Mouse (Mus musculus) adipocyte (in vitro differentiated cells): Measurements from ENCODE around the gene Itga2.
A peak's percentile ranks its signal among the peaks of the same experiment; 100 is the strongest.

Experiments used
- DNase-seq: peaks from one replicate; pipeline ENCODE4 v3.0.0-alpha.2; 2016; ENCODE audit warnings: low spot score

Itga2 gene

DNA sequence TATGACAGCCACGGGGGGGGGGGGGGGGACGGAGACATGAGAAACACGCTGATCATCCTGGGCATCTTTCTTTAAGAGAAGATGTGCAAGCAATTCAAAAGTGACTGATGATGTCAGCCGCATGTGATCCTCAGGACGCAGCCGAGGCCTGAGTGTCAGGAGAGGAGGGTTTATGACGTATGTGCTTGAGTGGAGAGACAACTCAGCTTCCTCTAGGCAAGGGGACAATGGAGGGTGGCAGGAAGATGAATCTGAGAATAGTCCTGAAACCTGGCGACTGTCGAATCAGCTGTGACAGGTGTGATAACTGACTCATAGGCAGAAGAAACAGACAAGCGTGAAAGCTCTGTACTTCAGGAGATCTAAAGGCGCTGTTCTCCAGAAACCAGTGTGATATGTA lies 53.2 kb downstream of the Itga2 start:
- no peak for DNase-seq

DNA sequence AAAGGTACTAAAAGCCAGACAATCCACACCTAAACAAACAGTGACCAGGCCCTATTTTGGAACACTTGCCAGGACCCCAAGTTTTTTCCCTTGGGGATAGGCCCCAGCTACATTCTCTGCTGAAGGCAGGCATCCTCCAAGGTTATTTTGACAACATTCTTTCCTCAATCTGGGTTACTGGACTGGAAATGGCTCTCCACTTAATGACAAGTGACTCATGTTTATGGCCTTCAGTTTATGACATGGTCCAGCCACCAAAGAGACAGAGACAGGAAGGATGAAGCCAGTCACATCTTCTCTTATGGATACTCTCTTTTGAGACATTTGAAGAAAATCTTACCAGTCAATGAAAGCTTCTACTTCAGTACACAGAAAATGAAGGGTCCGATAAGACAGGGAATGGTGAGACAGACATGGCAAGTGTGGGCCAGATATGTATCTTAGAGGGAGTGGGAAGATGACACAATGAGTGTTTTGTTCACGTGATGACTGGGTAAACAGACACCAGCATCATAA lies 55.8 kb downstream of the Itga2 start:
- DNase-seq = no peak

GRCm38 (mm10) chr13:114874738-114875137 lies 57.2 kb downstream of the Itga2 start:
- DNase-seq = no peak

DNA sequence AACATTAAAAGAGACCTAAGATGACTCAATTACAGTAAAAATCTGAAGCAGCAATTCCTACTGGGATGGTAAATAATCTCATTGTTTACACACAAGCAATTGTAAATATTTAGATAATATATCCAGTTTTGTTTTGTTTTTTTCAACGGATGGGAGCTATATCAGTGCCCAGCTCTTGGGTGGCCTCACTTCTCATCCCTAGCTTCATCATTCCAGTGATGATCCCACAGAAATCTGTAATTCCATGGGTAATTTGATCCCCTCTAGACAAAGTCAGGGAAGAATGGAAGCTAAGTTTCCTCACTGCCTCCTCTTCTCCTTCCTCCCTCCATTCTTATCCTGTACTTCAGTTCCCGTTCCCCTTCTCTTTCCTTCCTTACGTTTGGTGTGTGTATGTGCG lies 74.4 kb downstream of the Itga2 start:
- DNase-seq = no peak

GRCm38 (mm10) chr13:114856269-114856627 lies 75.7 kb downstream of the Itga2 start:
- no peak for DNase-seq

GRCm38 (mm10) chr13:114855573-114856268 lies 76.2 kb downstream of the Itga2 start:
- no peak for DNase-seq

GRCm38 (mm10) chr13:114854428-114854827 lies 77.5 kb downstream of the Itga2 start:
- no peak for DNase-seq

- no peak for DNase-seq
Measured at GRCm38 (mm10) chr13:114854023-114854422, 77.9 kb downstream of the Itga2 start.

DNA sequence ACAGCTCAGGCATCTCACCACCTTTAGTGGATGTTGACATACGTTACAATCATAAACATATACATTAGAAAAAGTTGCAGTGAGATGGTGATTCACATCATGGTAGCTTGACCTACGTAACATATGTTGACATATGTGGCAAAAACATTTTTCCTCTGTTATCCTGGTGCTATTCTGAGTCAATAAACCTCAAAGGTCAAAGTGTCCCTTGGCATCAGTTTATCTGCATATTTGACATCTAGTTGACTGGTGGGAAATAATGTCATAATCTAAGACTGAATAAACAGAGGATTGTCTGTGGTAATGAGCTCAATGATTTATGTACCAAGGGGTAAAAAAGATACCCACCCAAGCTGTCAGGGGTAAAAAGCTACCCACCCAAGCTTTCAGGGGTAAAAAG lies 78.7 kb downstream of the Itga2 start:
- no peak for DNase-seq

DNA sequence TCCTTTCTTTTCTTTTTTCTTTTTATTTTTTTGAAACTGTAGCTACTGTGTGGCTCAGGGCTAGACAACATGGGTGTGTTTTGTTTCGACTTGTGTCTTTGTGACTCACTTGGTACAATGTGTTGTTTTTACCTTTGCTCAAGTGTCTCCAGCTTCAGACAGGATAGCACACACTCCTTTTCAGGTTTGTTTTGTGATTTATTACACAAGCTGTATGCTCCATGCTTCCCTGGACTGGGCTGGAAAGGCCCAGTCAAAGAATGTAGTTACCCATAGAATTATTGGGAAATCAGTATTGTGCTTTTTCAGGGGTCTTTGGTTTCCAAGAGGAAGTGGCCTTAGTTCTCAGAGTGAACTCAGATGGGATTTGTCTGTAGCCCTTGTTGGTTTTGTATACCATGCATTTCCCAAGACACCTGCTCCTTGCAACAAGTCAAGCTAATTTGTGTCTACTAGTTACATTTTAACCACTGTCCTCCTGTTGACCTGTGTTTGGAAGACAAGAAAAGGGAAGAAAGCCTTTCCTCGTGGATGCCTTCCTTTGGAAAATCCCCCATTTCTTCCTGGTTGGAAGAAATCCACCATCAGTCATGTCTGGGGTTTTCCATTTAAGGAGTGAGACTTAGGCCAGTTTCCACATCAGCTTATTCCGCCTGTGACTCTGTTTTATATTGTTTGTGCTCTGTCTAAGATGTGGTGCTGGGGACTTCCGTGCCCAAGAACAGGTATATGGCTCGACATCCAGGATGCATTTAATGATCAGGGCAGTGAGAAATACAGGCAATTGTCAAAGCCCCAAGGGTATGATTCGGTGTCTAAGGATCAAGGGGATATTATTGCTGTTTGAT lies 79.4 kb downstream of the Itga2 start:
- no peak for DNase-seq

GRCm38 (mm10) chr13:114848945-114849344 lies 83.0 kb downstream of the Itga2 start:
- no peak for DNase-seq

DNA sequence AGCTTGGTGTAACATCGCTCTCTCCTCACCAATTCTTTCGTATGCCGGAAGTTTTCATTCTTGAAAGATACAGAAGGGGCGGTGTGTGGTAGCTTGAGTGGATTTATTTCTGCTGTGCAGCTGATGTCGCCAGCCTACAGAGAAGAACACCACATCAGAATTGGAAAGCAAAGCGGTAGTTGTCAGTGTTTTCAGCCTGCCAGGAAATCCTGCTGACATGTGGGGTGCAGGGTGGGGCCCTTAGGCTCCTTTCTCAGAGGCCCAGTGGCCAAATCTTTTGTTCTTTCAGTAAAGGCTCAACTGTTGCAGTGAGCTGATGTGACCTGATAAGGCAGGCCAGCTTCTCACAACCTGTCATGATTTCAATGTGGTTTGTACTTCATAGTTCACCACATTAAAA lies 86.1 kb downstream of the Itga2 start:
- no peak for DNase-seq

- DNase-seq = no peak
Measured at GRCm38 (mm10) chr13:114843318-114843717, 88.6 kb downstream of the Itga2 start.

DNA sequence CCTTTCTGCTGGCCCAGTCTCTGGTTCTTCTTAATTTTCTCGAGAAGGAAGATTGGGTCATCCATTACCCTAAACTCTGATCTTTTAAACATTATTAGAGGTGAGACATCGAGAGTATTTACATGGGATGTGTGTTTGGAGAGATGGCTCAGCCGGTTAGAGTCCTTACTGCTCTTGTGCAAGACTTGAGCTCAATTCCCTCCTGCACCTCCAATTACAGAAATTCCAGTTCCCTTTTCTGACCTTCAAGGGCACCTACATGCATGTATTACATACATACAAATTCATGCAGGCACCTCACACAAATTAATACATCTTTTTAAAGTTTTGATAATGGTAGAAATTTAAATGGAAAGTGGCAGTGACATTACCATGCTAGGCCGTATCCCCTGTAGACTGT lies 91.4 kb downstream of the Itga2 start:
- no peak for DNase-seq

- no peak for DNase-seq
Measured at GRCm38 (mm10) chr13:114839098-114839497, 92.8 kb downstream of the Itga2 start.

DNA sequence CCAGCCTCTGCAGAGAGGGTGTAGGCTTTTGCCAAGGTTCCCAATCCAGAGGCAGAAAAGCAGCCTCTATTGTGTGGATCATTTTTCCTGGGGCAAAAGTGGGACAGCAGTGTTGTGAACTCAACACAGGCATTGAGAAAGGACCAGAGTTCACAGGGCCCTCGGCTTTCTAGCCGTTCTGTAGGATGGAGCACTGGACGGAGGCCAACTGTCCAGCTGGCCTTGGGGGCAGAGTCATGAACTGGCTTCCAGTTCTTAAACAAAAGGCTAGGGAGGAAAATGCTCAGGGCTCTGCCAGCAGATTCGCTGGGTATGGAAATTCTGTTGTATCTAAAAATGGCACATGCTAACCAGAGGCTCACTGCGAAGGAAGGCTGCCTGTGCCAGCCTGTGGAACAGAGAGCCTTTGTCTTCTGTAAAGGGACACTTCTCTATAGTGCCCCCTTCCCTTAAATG lies 93.3 kb downstream of the Itga2 start:
- DNase-seq = peak; percentile 91

- DNase-seq = no peak
Measured at GRCm38 (mm10) chr13:114837061-114837460, 94.8 kb downstream of the Itga2 start.

DNA sequence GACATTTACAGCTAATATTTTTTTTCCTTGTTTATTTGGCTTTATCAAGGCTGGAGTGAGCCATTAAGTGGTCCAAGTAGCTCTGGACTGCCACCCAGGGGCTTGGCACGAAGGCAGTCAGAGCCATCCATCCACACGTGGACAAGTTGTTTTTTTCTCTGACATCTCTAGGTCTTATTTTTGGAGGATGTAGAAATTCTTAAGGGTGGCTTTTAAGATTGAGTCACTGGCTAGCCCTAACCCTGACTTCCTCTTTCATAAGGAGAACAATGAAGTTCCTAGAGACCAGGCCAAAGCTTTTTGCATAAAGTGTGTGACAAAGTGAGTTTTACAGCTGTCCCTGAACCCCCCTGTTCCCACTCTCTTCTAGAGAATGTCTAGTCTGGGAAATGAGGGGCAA lies 97.3 kb downstream of the Itga2 start:
- no peak for DNase-seq

DNA sequence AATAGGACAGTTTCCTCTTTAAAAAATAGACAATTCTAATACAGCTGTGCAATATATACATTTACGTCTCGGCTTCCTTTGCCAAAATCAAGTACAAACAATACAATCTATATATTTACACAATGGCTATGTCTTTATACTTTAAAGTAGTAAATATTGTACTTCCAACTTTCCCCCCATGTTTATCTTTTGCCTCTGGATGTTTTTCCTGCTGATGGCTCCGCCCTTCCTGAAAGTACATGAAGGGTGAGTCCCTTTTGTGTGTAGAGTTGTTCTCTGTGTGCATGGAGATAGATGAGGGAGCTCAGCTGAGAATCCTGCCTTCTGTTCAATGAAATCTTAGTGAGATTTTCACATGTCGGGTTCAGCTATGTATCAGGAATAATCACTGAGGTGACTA lies 98.5 kb downstream of the Itga2 start:
- DNase-seq = no peak

DNA sequence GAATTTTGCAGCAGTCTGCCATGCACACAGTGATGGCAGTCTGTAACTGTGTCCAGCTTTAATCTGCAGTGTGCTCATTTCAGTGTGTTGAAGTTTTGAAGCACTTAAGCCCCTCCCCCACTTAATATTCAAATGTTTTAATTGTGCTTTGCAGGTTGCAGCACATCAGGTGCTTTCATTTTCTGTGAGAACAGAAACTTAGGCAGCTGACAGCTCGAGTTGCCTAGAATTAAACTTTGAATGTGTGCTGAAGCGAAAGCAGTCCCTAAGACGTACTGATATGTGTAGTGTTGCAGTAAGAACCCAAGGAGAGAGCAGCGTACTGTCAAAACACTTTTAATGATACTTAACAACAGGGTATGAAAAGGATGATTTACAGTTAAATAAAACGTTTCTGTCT lies 99.1 kb downstream of the Itga2 start:
- no peak for DNase-seq

GRCm38 (mm10) chr13:114831367-114831833 lies 100.5 kb downstream of the Itga2 start:
- DNase-seq = peak; percentile 55

DNA sequence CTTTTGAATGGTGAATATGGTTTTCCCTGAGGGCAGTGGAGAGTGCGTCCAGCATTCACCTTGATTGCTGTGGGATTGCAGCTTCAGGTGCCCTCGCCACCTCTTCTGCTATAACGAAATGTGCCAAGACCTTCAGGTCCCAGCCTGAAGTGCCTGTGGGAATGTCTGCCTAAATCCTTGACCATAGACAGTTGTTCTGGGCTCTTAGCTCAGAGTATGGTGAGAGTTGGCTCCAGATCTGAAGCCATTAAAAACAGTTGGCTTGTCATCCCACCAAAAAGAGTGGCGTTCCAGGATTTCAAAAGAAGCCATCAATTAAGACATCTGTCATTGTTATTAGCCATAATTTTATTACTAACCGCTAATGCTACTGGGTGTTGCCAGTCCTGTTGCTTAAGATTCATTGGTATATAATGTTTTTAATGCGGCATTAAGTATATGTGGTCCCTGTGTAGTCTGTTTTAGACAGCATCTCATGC lies 106.5 kb downstream of the Itga2 start:
- no peak for DNase-seq

- no peak for DNase-seq
Measured at GRCm38 (mm10) chr13:114822871-114823270, 109.0 kb downstream of the Itga2 start.
